Mouse (Mus musculus) spleen, adult 12 weeks (tissue): Measurements from ENCODE around the gene Gm4214.
"Not testable (repeated sequence)": the region's sequence is repeated elsewhere in the genome, so short reads cannot be mapped to it uniquely, and the experiment has no call there.

Source experiments
- DNase-seq: peaks from one replicate; pipeline ENCODE4 v3.0.0; 2022; ENCODE audit warnings: low spot score

Gene Gm4214

DNA sequence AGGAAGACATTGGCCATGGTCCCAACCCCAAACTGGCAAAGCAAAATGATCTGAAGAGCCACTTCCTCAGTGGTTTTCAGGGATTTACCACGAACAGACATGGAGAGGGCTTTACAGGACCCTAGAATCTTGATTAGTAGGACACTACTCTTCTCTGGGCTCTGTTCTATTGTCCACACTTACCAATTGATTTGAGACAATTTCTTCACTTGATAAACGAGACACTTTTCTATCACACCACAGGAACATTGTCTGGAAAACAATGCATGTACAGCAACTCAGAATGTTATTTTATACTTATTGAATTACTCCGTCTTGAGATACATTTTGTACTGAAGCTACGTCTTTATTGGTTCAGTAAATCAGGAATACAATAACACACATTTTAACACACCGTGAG, at the start of gene Gm4214:
Gene Gm4214 (minus strand): TSS at position 101 of the 400 bp plus-strand sequence.
- not testable (repeated sequence) for DNase-seq

DNA sequence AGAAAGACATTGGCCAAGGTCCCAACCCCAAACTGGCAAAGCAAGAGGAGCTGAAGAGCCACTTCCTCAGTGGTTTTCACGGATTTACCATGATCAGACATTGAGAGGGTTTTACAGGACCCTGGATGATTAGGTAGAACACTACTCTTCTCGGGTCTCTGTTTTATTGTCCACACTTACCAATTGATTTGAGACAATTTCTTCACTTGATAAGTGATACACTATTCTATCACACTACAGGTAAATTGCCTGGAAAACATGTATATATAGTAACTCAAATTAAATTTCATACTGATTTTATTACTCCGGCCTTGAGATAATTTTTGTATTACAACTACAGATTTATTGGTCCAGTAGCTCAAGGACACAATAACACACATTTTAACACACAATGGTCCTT, 35.4 kb upstream of the Gm4214 start, which contains the start of gene Gm4216:
Gene Gm4216 (minus strand): TSS at position 101 of the 400 bp plus-strand sequence.
- DNase-seq, result not testable (repeated sequence)
